Comparison of ENCODE assay signal across 8 mouse cellular contexts in genomic region chr7:126949403-126949792, GRCm38 (mm10). TPM values are rescaled to one million over a fixed set of nuclear protein-coding genes. Genes with fewer than 3 reads are reported as not detected.
DNase-seq lines count a peak whose midpoint lies in the region; ATAC-seq and TF ChIP-seq lines count a peak whose summit lies in the region.

Gene Asphd1, minus strand, starts transcription at chr7:126949582.

- peaks cover 23% of the 10 kb centered on the region for H3K27me3 ChIP-seq in kidney, embryonic 16.5 days (ENCODE audit: insufficient read depth, low read length)
- peaks cover 13% of the 10 kb centered on the region for H3K27me3 ChIP-seq in embryonic facial prominence, embryonic 11.5 days (ENCODE audit: control insufficient read depth, insufficient read depth, low read length)
- H3K27me3 ChIP-seq in hindbrain, embryonic 13.5 days: peaks cover 14% of the 10 kb centered on the region; the same call in 1 of the 2 replicates
- H3K27me3 ChIP-seq in limb, embryonic 14.5 days (ENCODE audit: control insufficient read depth, insufficient read depth, low read length): peaks cover 19% of the 10 kb centered on the region

- no peak for DNase-seq in kidney, postnatal 10 days
- DNase-seq in embryonic facial prominence, embryonic 11.5 days (ENCODE audit: low spot score): peak; percentile 6
- no peak for DNase-seq in limb, embryonic 14.5 days (ENCODE audit: low spot score)
- DNase-seq in right cerebral cortex, postnatal 4 days: peak; percentile 80
- DNase-seq in gastrocnemius, postnatal 25 days: no peak
- no peak for DNase-seq in embryo, embryonic 11 days

- no peaks in the 10 kb centered on the region for H3K36me3 ChIP-seq in kidney, embryonic 16.5 days (ENCODE audit: insufficient read depth, low read length)
- no peaks in the 10 kb centered on the region for H3K36me3 ChIP-seq in embryonic facial prominence, embryonic 11.5 days (replicated peaks; ENCODE audit: control insufficient read depth, insufficient read depth, low read depth, low read length)
- peaks cover 26% of the 10 kb centered on the region for H3K36me3 ChIP-seq in hindbrain, embryonic 13.5 days
- peaks cover 4% of the 10 kb centered on the region; the same call in 1 of the 2 replicates for H3K36me3 ChIP-seq in limb, embryonic 14.5 days (ENCODE audit: control insufficient read depth, insufficient read depth, low read length)

- peak within 1 kb of the TSS; percentile 99 for H3K4me2 ChIP-seq in kidney, embryonic 16.5 days (replicated peaks; ENCODE audit: low read depth, low read length)
- H3K4me2 ChIP-seq in embryonic facial prominence, embryonic 11.5 days (ENCODE audit: low read depth, low read length): peak within 1 kb of the TSS; percentile 88
- H3K4me2 ChIP-seq in hindbrain, embryonic 13.5 days: peak within 1 kb of the TSS; percentile 95
- H3K4me2 ChIP-seq in limb, embryonic 14.5 days (replicated peaks; ENCODE audit: low read depth, low read length, severe bottlenecking): peak within 1 kb of the TSS; percentile 98

- peak within 1 kb of the TSS; percentile 46; the same call in 1 of the 2 replicates for H3K9ac ChIP-seq in kidney, embryonic 16.5 days (replicated peaks; ENCODE audit: low read length)
- H3K9ac ChIP-seq in embryonic facial prominence, embryonic 11.5 days (replicated peaks; ENCODE audit: low read length): 0 out of 2 replicates have a peak within 1 kb of the TSS, but pooled peaks have one; percentile 22
- H3K9ac ChIP-seq in hindbrain, embryonic 13.5 days: peak within 1 kb of the TSS; percentile 75
- H3K9ac ChIP-seq in limb, embryonic 14.5 days (ENCODE audit: low read depth, low read length, severe bottlenecking): no peak within 1 kb of the TSS

- TF ChIP-seq POLR2A in limb, embryonic 14.5 days (IDR thresholded peaks at IDR 0.05; ENCODE audit: borderline replicate concordance, extremely low read depth, insufficient read depth, insufficient read length): no peak

- no peak within 1 kb of the TSS for H3K27ac ChIP-seq in kidney, embryonic 16.5 days (ENCODE audit: low read length)
- H3K27ac ChIP-seq in embryonic facial prominence, embryonic 11.5 days (replicated peaks; ENCODE audit: low read depth, low read length): no peak within 1 kb of the TSS
- H3K27ac ChIP-seq in hindbrain, embryonic 13.5 days: peak within 1 kb of the TSS; percentile 95
- no peak within 1 kb of the TSS for H3K27ac ChIP-seq in limb, embryonic 14.5 days (replicated peaks; ENCODE audit: low read depth, low read length)

- no peaks in the 10 kb centered on the region for H3K9me3 ChIP-seq in kidney, embryonic 16.5 days (ENCODE audit: low read length)
- H3K9me3 ChIP-seq in embryonic facial prominence, embryonic 11.5 days (replicated peaks; ENCODE audit: control insufficient read depth, low read length): no peaks in the 10 kb centered on the region
- H3K9me3 ChIP-seq in hindbrain, embryonic 13.5 days: no peaks in the 10 kb centered on the region
- no peaks in the 10 kb centered on the region for H3K9me3 ChIP-seq in limb, embryonic 14.5 days (ENCODE audit: control insufficient read depth, low read length)

- H3K4me1 ChIP-seq in kidney, embryonic 16.5 days (ENCODE audit: insufficient read depth, low read length): peaks cover 8% of the 10 kb centered on the region
- peaks cover 2% of the 10 kb centered on the region; the same call in 1 of the 2 replicates for H3K4me1 ChIP-seq in embryonic facial prominence, embryonic 11.5 days (ENCODE audit: control insufficient read depth, insufficient read depth, low read length)
- peaks cover 70% of the 10 kb centered on the region for H3K4me1 ChIP-seq in hindbrain, embryonic 13.5 days (replicated peaks)
- H3K4me1 ChIP-seq in limb, embryonic 14.5 days (ENCODE audit: control insufficient read depth, insufficient read depth, low read length): peaks cover 8% of the 10 kb centered on the region; the same call in 1 of the 2 replicates

- 0 out of 2 replicates have a peak, but pooled peaks have one; percentile 1 for ATAC-seq in kidney, embryonic 16.5 days (ENCODE audit: low FRiP score, low TSS enrichment)
- ATAC-seq in embryonic facial prominence, embryonic 11.5 days (replicated peaks; ENCODE audit: insufficient number of reproducible peaks, low FRiP score, low TSS enrichment, low read depth): peak; percentile 65
- ATAC-seq in hindbrain, embryonic 13.5 days (ENCODE audit: low FRiP score): peak; percentile 74
- peak; percentile 25; the same call in 1 of the 2 replicates for ATAC-seq in limb, embryonic 14.5 days (ENCODE audit: low FRiP score, low read depth)

- H3K4me3 ChIP-seq in kidney, embryonic 16.5 days (ENCODE audit: low read length): peak within 1 kb of the TSS; percentile 54
- peak within 1 kb of the TSS; percentile 32 for H3K4me3 ChIP-seq in embryonic facial prominence, embryonic 11.5 days (ENCODE audit: low read depth, low read length)
- H3K4me3 ChIP-seq in hindbrain, embryonic 13.5 days: peak within 1 kb of the TSS; percentile 47
- H3K4me3 ChIP-seq in limb, embryonic 14.5 days (replicated peaks; ENCODE audit: low read length): peak within 1 kb of the TSS; percentile 42

- 1% methylated on average over 21 of the region's 21 CpGs for WGBS in kidney, embryonic 16.5 days
- 2% methylated on average over 21 of the region's 21 CpGs for WGBS in embryonic facial prominence, embryonic 11.5 days
- WGBS in hindbrain, embryonic 13.5 days: under 1% methylated on average over 21 of the region's 21 CpGs
- WGBS in limb, embryonic 14.5 days: under 1% methylated on average over 20 of the region's 21 CpGs

RNA-seq across cellular contexts. Expression of gene Asphd1, which starts in this region (rescaled TPM):
- polyA plus RNA-seq in kidney, embryonic 16.5 days (2015; fragmentation: Nextera tagmentation; extraction: Ambion mirVana): 0.12 and 0.24 TPM in 2 replicates
- 0.60 TPM in 2 replicates for polyA plus RNA-seq in embryonic facial prominence, embryonic 11.5 days (2014; fragmentation: Nextera tagmentation; extraction: Ambion mirVana)
- 6.1 and 6.4 TPM in 2 replicates for polyA plus RNA-seq in hindbrain, embryonic 13.5 days (2015; fragmentation: Nextera tagmentation; extraction: Ambion mirVana)
- 0.26 and 1.4 TPM in 2 replicates for polyA plus RNA-seq in limb, embryonic 14.5 days (2012; rRNA removed)
- 0.12 and 0.15 TPM in 2 replicates for polyA plus RNA-seq in limb, embryonic 14.5 days (2014; fragmentation: Nextera tagmentation; extraction: Ambion mirVana)
- total RNA-seq in gastrocnemius, postnatal 25 days (2021): not detected

Comparison
In these comparisons a context has a peak if more than half of its experiments do, and no peak if none do; other contexts are left out.
1. Peak in ATAC-seq, H3K4me3 ChIP-seq, H3K9ac ChIP-seq and H3K4me2 ChIP-seq in kidney, embryonic 16.5 days; RNA of the gene not detected or under 1 TPM.
2. Peak in DNase-seq, ATAC-seq, H3K4me3 ChIP-seq, H3K9ac ChIP-seq and H3K4me2 ChIP-seq in embryonic facial prominence, embryonic 11.5 days; RNA of the gene not detected or under 1 TPM.
3. ATAC-seq: peak in every context shown above with its lines; median percentile 74 in hindbrain, embryonic 13.5 days; 65 in embryonic facial prominence, embryonic 11.5 days; 25 in limb, embryonic 14.5 days; 1 in kidney, embryonic 16.5 days.